Mouse (Mus musculus): ENCODE data around the gene Rln3.

Rln3 gene

DNA sequence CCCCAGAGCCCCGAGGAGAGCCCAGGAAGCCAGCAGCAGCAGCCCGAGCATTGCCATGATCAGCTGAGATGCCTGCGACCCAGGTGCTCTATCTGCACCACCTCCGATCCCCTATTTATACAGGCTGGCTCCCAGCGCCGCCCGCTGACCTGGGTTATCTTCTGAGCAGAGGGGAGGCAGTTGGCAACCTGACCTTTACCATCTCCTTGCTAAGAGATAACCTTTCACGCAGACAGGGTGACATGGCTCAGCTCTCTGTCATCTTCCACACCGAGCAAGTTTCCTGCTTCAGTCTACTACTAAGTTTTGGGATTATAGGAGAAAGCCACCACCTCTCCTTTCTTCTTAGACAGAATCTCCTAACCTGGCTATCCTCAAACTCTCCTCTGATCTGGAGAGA lies at the start of gene Rln3:
Gene Rln3, minus strand, starts transcription at position 101 of the 400 bp plus-strand sequence.
- no peak for DNase-seq (ENCODE audit: low read depth)

DNA sequence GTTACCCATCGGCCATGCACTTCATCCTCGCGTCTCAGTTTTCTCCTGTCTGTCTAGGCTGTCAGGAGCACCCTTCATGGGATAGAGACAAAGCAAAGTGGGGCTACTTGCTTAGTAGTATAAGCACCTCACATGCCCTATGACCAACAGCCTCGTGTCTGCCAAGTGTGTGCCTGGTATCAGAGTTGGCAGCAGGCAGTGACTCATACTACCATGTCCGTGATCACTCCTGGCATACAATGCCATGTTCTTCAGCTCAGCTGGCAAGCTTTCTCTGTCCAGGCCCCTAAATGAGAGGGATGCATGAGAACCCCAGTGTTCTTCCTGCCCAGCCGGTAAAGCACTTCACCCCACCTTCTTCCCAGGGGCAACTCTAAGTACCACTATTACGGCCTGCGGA lies 45.8 kb upstream of the Rln3 start:
- DNase-seq (ENCODE audit: low read depth): no peak

DNA sequence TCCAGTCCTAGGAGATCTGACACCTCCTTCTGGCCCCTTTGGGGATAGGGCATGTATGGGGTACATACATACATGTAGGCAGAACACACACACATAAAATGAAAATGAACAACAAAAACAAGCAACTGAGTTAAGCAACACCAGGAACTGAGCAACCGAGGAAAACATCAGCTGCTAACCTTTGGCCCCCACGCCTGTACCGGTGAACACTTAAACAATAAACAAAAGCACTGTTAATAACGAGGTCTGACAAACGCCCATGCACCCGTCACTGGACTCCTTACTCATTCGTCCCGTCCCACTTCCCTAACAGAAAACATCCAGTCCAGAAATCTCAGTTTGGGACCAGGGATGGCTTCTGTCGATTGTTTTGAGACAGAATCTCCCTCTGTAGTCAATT lies 44.5 kb upstream of the Rln3 start:
- no peak for DNase-seq (ENCODE audit: low read depth)

DNA sequence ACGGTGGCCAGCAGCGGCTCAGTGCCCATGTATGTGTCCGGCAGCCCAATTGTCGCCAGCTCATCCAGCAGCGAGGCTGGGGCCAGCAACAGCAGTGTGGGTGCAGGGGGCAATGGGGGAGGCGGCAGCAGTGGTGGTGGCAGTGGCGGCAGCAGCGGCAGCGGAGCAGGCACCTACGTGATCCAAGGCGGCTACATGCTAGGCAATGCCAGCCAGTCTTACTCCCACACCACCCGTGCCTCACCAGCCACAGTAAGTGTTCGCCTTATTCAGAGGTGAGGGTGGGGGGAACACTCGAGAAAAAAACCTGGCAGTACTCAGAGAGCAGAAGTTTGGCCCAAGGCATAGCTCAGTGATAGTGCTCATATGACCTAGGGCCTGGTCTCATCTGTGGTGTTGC lies 43.0 kb upstream of the Rln3 start:
- no peak for DNase-seq (ENCODE audit: low read depth)

DNA sequence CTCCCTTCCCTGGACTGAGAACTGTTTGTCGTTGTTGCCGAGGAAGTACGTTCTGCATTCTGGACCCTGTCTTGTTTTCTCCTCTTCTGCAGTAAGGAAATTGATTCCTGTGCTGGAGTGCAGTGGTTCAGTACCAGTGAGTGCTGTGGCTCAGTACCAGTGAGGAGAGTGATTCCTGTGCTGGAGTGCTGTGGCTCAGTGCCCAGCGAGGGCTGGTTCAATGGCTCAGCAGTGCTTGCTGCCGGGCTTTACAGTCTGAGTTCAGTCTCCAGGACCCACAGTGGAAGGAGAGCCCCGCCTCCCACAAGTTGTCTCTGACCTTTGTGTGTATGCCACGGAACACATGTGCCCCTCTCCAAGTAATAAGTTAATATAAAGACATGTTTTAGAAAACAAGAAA lies 42.4 kb upstream of the Rln3 start:
- DNase-seq (ENCODE audit: low read depth): no peak

DNA sequence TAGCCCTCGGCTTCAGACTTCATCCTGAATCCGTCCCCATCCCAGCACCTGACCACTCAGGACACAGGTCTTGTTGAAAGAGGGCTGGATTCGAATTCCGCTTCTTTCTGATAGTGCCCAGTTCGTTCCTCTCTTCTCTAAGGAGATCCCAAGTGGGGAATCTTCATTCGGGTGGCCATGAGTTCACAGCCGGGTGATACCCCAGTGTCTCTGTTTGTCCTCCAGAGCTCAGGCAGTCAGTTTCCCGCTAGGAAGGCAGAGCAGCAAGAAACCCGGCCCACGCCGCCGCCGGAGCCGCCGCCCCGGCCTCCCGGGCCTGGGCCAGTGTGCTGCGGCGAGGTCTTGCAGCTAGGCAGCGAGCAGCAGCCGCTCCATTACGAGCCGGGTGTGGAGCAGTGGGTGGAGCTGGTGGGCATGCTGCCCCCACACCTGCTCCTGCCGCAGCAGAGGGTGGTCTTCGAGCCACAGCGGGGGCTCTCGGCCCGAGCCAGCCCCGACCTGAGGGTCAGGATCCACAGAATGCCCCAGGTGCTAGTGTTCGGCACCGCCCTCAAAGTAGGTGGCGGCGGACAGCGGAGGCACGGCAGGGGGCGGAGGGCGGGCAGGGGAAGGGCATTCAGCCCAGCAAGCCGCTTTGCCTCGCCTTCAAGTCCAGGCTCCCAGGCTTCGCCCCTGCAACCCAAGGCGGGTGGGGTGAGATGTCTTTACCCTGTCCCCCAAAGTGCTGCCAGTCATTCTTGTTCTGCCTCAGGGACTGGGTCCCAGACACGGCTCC lies 39.7 kb upstream of the Rln3 start:
- no peak for DNase-seq (ENCODE audit: low read depth)

DNA sequence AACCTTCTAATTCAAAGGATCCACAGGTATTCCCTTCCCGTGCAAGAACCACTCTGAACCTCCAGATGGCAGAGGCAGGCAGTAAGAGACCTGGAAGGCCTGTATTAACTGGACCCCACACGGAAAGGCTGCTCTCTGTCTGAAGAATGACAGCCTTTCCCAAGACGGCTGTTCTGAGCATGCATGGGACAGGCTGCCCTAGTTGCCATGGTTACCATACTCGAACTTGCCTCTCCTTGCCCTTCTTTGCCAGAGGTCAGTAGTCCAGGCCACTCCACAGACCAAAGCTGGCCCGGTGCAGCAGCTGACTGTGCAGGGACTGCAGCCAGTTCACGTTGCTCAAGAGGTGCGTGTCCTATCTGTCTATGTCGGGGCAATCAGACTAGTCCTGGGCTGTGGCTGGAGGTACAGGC lies 39.0 kb upstream of the Rln3 start:
- peak; percentile 24 for DNase-seq (ENCODE audit: low read depth)

DNA sequence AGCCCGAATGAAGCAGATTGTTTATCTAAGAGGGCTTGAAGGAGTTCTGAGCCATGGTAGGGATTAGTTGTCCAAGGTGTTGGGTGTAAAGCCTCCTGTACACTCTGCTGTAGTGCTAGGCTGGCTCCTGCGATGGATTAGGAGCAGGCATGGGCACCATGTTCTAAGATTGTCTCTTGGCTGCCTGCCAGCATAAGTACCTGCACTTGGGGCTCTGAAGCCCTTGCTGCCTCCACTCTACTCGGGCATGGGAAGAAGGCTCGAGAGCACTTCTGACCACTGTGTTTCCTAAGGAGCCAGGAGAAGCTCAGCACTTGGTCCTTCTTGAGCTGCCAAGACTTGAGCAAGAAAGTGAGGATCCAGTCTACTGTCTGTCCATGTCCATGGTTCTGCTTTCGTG lies 34.4 kb upstream of the Rln3 start:
- no peak for DNase-seq (ENCODE audit: low read depth)

DNA sequence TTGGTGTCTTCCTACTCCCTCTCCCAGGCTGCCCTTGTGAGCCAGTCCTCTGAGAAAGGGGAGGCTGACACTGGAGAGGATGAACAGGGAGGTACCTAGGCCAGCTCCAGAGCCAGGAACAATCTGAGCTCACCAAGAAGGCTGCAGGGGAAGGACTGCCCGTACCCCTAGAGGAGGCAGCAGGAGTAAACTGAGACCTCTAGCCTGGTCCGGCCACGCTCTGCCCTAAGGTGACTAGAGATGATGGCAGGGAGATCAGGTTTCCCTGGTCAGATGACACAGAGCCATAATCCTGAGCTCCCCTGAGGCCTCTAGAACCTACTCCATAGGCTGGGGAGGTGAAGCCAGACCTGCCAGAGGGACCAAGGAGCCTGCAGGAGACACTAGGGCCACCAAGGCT lies 32.0 kb upstream of the Rln3 start:
- no peak for DNase-seq (ENCODE audit: low read depth)

DNA sequence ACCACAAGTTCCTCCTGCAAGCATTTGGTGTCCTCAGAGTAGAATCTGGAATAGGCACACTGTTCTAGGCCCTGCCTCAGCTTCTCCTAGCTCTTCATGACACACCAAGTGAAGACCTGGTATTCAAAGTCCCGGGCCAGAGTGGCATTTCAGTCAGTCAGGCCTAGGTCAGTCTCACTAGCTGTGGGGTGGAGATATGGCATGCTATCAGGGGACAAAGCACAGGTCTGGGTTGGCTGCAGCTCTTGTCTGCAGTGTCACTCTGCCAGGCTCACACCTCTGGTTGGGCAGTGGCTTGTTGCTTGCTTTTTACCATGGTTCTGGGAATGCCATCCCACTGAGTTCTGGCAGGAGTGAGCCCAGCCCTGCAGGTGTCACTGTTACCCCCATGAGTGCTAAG lies 31.6 kb upstream of the Rln3 start:
- DNase-seq (ENCODE audit: low read depth): no peak

DNA sequence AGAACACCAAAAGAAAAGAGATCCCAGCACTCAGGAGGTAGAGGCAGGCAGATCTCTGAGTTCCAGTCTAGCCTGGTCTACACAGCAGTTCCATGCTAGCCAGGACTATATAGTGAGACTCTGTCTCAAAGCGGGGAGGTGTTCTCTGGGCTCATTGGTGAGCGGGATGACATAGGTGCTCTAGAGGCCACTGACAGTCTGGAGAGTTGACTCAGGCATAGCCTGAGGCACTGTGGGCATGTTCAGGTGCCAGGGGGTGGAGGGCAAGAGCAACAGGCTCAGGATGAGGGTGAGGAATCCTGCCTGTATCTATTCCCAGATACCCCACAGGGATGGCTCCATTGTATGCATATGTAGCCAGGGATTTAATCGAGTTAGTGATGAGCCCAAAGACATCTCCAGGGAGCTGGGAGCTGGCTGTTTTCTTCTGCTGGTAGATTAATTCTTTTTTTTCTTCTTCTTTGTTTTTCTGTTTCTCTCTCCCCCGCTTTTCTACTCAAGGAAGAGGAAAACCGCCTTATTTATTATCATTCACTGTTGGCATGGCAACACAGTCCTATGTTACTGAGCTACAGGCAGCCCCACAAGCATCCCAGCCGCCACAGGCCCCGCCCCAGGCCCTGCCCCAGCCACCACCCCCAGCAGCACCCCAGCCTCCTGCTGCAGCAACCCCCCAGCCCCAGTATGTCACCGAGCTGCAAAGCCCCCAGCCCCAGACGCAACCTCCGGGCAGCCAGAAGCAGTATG lies 28.6 kb upstream of the Rln3 start:
- DNase-seq (ENCODE audit: low read depth): no peak

DNA sequence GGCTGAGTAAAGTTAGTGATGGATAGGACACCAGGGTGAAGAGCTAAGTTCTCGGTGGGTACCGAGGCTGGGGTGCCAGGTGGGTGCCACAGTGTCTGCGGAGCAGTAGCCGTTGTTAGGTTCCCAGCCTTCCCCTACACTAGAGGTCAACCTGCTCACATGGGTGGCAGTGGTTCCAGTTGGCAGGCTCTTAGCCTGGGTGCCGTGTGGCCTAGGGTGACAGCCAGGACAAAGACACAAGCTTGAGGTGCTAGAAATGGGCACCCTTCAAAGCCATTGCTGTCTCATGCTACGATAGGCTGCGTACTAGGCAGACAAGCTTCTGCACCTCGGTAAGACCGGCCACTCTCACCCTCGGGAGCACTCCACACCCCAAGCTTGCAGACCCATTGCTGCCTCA lies 27.5 kb upstream of the Rln3 start:
- no peak for DNase-seq (ENCODE audit: low read depth)

DNA sequence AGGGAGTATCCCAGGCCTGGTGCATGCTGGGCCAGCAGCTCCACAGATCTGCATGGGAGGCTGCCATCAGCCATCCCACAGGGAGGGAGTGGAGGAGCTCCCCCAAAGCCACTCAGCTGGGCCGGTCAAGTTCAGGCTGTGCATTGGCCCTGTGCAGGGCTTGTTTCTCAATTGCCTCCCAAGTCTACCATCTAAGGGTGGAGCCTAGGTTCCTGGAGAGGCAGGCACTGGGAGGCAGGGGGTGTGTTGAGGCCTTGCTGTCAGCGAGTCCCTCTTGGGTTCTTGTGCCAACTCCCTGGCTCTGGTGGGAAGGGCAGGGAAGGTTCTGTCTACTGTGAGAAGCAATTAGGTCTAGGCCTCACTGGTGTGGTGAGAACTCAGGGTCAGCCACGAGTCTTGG lies 27.1 kb upstream of the Rln3 start:
- DNase-seq (ENCODE audit: low read depth): peak; percentile 53

DNA sequence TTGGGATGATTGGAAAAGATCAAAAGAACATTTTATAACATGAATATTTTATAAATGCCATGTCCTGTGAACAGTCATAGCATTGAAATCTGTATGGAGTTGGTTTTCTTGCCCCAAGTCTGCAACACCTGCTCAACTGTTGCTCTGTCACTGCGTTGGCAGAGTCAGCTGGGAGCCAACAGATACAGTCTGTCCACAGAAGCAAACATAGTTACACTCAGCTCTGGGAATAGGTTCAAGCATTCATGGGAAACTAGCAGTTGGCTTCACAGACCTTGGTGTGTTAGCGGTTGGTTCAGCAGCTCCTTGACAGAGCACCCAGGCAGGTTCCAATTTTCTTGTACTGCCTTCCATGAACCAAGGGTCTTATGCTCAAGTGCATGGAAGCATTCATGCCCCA lies 25.9 kb upstream of the Rln3 start:
- DNase-seq (ENCODE audit: low read depth): no peak

DNA sequence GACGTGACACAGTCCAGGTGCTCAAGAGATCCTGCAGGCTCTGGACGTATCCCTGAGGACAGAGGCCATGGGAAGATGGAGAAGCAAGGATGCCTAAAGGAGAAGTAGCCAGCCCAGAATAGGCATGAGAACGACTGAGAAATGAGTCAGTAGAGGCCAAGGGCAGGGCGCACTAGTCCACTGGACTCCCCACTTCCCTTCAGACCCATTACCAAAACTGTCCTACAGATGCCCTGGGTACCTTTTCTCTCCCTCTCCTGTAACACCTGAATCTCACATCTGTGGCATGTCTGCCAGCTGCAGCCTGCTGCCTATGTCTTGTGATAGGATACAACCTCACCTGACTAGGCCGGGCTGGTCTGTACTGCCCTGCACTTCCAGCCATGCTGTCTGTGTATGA lies 25.4 kb upstream of the Rln3 start:
- DNase-seq (ENCODE audit: low read depth): no peak

DNA sequence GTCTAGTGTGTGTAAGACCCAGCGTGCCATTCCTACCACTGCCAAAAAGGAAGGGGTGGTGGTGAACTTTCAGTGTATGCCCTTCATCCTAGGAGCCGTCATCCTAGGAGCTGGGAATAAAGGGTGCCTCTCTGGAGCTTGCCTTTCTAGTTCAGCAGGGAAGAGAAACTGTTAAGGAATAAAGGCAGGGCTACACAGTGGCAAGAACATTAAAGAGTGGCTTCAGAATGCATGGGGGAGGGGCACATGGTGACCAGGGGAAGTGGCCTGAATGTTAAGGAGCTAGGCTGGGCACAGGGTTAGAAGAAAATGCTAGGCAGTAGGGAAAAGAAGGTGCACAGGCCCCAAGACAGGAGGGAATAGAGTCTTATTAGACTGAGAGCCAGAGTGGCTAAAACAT lies 24.9 kb upstream of the Rln3 start:
- no peak for DNase-seq (ENCODE audit: low read depth)

DNA sequence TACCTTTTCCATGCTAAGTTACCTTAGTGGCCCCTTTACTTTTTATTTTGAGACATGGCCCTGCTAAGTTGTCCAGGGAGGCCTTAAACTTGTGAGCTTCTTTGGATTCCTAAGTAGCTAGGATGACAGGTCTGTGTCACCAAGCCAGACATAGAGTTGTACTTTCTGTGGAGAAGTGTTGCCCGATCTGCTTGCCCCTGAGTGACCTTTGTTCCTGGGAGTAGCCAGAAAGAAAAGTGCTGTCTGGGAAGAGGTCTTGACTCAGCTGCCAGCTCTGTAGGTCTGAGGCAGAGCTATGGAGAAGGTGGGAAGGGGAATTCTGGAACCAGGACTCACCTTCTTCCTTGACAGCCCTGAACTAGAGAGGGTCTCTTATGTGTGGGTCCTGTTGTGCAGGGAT lies 24.4 kb upstream of the Rln3 start:
- no peak for DNase-seq (ENCODE audit: low read depth)

DNA sequence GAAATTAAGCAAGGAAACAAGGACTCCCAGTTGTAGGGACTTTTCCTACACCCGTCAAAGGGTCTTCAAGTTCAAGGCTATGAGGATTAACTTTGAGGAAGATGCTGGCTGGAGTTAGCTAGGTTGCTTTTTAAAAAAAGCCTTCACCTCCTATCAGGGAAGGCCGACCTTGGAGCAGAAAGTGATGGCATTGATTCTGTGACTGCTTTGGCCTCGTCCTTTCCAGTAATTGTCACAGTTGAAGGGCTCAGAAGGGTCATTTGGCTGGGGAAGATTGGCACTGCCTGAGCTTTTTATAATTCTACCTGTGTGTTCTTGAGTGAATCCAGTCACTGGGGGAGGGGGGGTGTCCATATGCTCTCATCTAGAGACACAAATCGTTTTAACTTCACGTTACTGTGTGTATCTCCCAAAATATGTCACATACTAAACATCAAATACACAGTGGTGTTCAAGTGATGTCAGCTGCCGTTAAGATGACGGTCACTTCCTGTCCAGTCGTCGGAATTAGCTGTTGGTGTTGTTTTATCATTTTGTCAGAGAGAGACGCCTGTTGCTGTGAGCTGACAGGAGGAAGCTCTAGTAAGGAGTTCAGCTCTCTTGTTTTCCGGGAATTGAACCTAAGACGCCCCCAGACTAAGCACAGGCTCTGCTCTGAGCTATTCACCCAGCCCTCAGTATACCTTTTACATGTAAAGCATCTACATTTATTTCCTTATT lies 23.7 kb upstream of the Rln3 start:
- DNase-seq (ENCODE audit: low read depth): no peak

DNA sequence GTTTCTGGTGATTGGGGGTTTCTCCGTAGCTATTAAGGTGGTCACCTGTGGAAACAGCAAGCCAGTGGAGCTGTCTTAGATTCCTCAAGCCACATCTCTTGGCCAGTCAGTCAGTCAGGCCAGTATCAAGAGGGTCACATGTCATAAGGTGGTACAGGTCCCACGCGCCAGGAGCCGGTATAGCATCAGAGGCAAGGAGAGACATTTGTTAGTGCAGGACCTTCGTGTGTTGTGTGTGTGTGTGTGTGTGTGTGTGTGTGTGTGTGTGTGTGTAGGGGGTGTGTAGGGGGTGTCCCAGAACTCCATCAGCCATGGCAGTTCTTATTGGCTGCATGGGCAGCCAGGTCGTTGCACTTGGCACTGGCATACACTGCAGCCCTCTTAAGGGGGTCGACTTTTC lies 23.1 kb upstream of the Rln3 start:
- DNase-seq (ENCODE audit: low read depth): no peak

DNA sequence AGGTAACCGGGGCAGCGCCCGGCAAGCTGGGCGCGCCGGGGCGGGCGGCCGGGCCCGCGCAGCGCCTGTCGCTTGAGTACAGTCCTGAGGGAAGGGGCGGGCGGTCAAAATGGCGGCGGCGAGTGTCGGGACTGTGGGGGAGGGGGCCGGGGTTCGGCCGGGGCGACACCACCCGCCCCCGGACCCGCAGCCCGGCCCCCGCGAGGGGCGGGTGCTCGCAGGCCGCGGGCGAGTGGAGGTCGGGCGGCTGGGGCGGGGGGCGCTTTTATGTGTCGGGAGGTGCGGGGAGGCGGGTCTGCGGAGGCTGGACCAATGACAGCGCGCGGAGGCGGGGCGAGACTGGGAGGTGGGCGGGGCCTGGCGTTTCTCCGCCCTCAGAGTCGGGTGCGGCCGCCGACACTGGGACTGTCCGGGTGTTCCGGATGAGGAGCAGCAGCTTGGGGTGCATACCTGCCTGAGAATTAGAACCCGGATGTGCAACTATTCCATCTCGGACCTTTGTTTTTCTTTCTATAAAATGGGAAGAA lies 22.3 kb upstream of the Rln3 start:
- peak; percentile 96 for DNase-seq (ENCODE audit: low read depth)

DNA sequence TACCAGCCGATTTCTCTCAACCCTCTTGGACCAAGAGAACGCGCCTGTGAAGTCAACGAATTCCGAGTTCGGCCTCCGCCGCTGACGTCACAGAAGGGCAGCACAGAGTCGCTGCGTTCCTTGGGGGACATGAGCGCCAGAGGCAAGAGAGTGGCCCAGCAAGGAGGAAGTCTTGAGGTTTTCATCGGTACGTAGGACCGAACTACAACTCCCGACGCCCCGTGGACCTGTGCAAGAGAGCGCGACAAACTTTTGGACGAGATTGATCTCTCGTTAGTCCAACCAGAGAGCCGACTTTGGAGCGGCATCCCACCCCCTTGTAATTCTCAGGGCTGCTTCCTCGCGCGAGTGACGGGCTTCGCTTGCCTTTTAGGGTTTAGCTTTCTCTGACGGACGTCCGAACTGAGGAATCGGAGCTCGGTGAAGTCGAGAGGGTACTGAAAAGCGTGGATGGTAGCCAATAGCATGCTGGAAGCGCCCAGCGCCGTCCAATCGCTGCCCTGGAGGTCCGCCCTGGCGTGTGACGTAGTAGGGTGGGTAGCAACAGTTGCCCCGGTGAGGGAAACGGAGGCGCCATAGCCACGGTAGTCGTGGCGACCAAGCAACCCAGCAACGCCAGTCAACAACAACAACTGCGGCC lies 21.6 kb upstream of the Rln3 start, which contains the start of gene Rfx1:
Gene Rfx1, plus strand, starts transcription at position 544 of the 640 bp plus-strand sequence.
- peak; percentile 99 for DNase-seq (ENCODE audit: low read depth)

DNA sequence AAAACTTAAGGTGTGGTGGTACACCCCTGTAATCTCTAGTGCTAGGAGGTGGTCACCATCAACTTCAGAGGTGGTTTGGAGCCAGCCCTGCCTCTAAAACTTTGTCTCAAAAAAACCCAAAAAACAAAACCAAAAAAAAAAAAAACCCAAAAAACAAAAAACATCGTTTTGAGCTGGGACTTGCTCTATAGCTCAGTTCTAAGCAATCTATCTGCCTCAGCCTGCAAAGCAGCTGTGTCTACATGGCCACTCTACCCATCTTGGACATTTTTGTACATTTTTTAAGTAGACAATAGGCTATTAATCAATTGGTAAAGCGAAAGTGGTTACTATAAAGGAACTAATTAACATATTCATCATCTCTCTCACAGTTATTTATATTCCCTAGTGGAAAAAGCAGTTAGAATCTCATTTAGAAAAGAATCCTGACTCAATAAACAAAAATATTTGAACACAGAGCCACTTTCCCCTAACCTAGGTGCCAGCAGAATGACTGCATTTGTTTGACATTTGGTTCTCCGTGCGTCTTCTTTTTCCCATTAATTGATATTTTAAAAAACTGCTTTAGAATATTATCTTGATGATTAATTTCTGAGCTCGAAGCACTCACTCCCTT lies 20.8 kb upstream of the Rln3 start:
- DNase-seq (ENCODE audit: low read depth): no peak

Data from NIH3T3 (cell line).